Mouse (Mus musculus): Measurements from ENCODE around the gene Ddhd1.

GRCm38 (mm10) chr14:45539659-45540468 lies 118.1 kb downstream of the Ddhd1 start:
- TF ChIP-seq CTCF (IDR thresholded peaks at IDR 0.05; ENCODE audit: insufficient read depth, low read length), result peak; percentile 94
- TF ChIP-seq POLR2A (IDR thresholded peaks at IDR 0.05; ENCODE audit: borderline replicate concordance, extremely low read depth, low read depth, low read length), result peak; percentile 28; the same call in 1 of the 2 replicates
